Mouse (Mus musculus) limb, embryonic 13.5 days (tissue): ENCODE measurements around the gene Vdr. TPM values are rescaled to one million over a fixed set of nuclear protein-coding genes. Genes with fewer than 3 reads are reported as not detected.

Experiments used
- ATAC-seq: fragments of 200-750 bp; cut with Nextera tagmentation; 2 replicates; pipeline ENCODE4 v1.8.0; 2017; ENCODE audit warnings: low read depth, moderate number of reproducible peaks, moderate TSS enrichment; ENCODE audit not compliant: low FRiP score
- H3K27ac ChIP-seq: fragments of 300-500 bp; sonication (generic); 2 replicates; pipeline ENCODE4 v1.5.1; 2015; ENCODE audit warnings: inconsistent platforms, mild to moderate bottlenecking, moderate library complexity
- H3K27me3 ChIP-seq: fragments of 300-500 bp; sonication (generic); 2 replicates; pipeline ENCODE4 v1.6.1; 2015; ENCODE audit warnings: mild to moderate bottlenecking, inconsistent platforms
- H3K36me3 ChIP-seq: fragments of 300-500 bp; sonication (generic); 2 replicates; pipeline ENCODE4 v1.6.1; 2015; ENCODE audit warnings: inconsistent platforms, mild to moderate bottlenecking, moderate library complexity
- H3K4me1 ChIP-seq: fragments of 300-500 bp; sonication (generic); 2 replicates; pipeline ENCODE4 v1.6.1; 2015; ENCODE audit warnings: inconsistent platforms
- H3K4me2 ChIP-seq: fragments of 300-500 bp; sonication (generic); replicated peaks from 2 replicates; pipeline ENCODE4 v1.6.1; 2015; ENCODE audit warnings: inconsistent platforms, mild to moderate bottlenecking, moderate library complexity
- H3K4me3 ChIP-seq: fragments of 300-500 bp; sonication (generic); 2 replicates; pipeline ENCODE4 v1.5.1; 2015; ENCODE audit warnings: moderate library complexity, mild to moderate bottlenecking, inconsistent platforms
- H3K9ac ChIP-seq: fragments of 300-500 bp; sonication (generic); 2 replicates; pipeline ENCODE4 v1.6.1; 2015; ENCODE audit warnings: mild to moderate bottlenecking, inconsistent platforms
- H3K9me3 ChIP-seq: fragments of 300-500 bp; sonication (generic); 2 replicates; pipeline ENCODE4 v1.6.1; 2016; ENCODE audit warnings: inconsistent platforms
- WGBS: fragments of 180-500 bp; shearing (Covaris S2); methylation state at CpG from one replicate; pipeline ENCODE4 v1.1.7; 2015; 5-methylcytosine and 5-hydroxymethylcytosine counted together
- polyA plus RNA-seq: library from polyadenylated mRNA; unstranded; fragments of >200 nt; fragmentation: Nextera tagmentation; extraction: Ambion mirVana; gene quantifications from 2 replicates; pipeline ENCODE4 v1.2.1, GENCODE M21; 2015

The Vdr gene
- polyA plus RNA-seq, 1 experiment from 2014 or later, result 1.0 TPM

- ATAC-seq, result no peak
- Histone ChIP-seq H3K9me3 (no peaks in the 10 kb centered on the region), H3K9ac (no peak overlapping the region), H3K27me3 (no peaks in the 10 kb centered on the region), H3K36me3 (no peaks in the 10 kb centered on the region), H3K4me3 (no peak overlapping the region), H3K4me2 (no peak overlapping the region), H3K27ac (no peak overlapping the region), H3K4me1 (no peaks in the 10 kb centered on the region)
- 87% methylated on average over 8 of the region's 8 CpGs for WGBS
Measured at GRCm38 (mm10) chr15:97943356-97943755, 32.9 kb upstream of the Vdr start.

- Histone ChIP-seq H3K9me3 (no peaks in the 10 kb centered on the region), H3K4me2 (no peak overlapping the region), H3K9ac (no peak overlapping the region), H3K4me3 (no peak overlapping the region), H3K27ac (no peak overlapping the region), H3K36me3 (no peaks in the 10 kb centered on the region), H3K27me3 (no peaks in the 10 kb centered on the region), H3K4me1 (no peaks in the 10 kb centered on the region)
- WGBS, result 86% methylated on average over 8 of the region's 8 CpGs
- ATAC-seq, result no peak
Measured at GRCm38 (mm10) chr15:97942538-97942937, 32.1 kb upstream of the Vdr start.

- Histone ChIP-seq H3K4me1 (no peaks in the 10 kb centered on the region), H3K27me3 (no peaks in the 10 kb centered on the region), H3K9me3 (no peaks in the 10 kb centered on the region), H3K4me3 (no peak overlapping the region), H3K27ac (no peak overlapping the region), H3K36me3 (no peaks in the 10 kb centered on the region), H3K9ac (no peak overlapping the region), H3K4me2 (no peak overlapping the region)
- 94% methylated on average over 2 of the region's 2 CpGs for WGBS
- ATAC-seq, result no peak
Measured at GRCm38 (mm10) chr15:97941306-97941705, 30.9 kb upstream of the Vdr start.

GRCm38 (mm10) chr15:97940088-97940487, 29.7 kb upstream of the Vdr start:
- H3K27ac ChIP-seq, result no peak overlapping the region
- no peaks in the 10 kb centered on the region for H3K36me3 ChIP-seq
- 83% methylated on average over 2 of the region's 2 CpGs for WGBS
- no peaks in the 10 kb centered on the region for H3K27me3 ChIP-seq
- no peak overlapping the region for H3K9ac ChIP-seq
- H3K4me1 ChIP-seq, result no peaks in the 10 kb centered on the region
- no peak for ATAC-seq
- no peaks in the 10 kb centered on the region for H3K9me3 ChIP-seq
- no peak overlapping the region for H3K4me2 ChIP-seq
- H3K4me3 ChIP-seq, result no peak overlapping the region

- no peak overlapping the region for H3K4me3 ChIP-seq
- WGBS, result 67% methylated on average over 6 of the region's 6 CpGs
- H3K36me3 ChIP-seq, result no peaks in the 10 kb centered on the region
- no peaks in the 10 kb centered on the region for H3K27me3 ChIP-seq
- no peak overlapping the region for H3K9ac ChIP-seq
- H3K4me2 ChIP-seq, result no peak overlapping the region
- no peak for ATAC-seq
- no peaks in the 10 kb centered on the region for H3K4me1 ChIP-seq
- H3K9me3 ChIP-seq, result no peaks in the 10 kb centered on the region
- no peak overlapping the region for H3K27ac ChIP-seq
Measured at GRCm38 (mm10) chr15:97938580-97938979, 28.1 kb upstream of the Vdr start.

- 87% methylated on average over 12 of the region's 12 CpGs for WGBS
- Histone ChIP-seq H3K27me3 (no peaks in the 10 kb centered on the region), H3K4me3 (no peak overlapping the region), H3K9ac (no peak overlapping the region), H3K9me3 (no peaks in the 10 kb centered on the region), H3K4me2 (no peak overlapping the region), H3K36me3 (no peaks in the 10 kb centered on the region), H3K27ac (no peak overlapping the region), H3K4me1 (no peaks in the 10 kb centered on the region)
- no peak for ATAC-seq
Measured at GRCm38 (mm10) chr15:97932441-97932840, 22.0 kb upstream of the Vdr start.

- Histone ChIP-seq H3K27me3 (no peaks in the 10 kb centered on the region), H3K36me3 (no peaks in the 10 kb centered on the region), H3K4me1 (no peaks in the 10 kb centered on the region), H3K27ac (no peak overlapping the region), H3K4me2 (no peak overlapping the region), H3K4me3 (no peak overlapping the region), H3K9ac (no peak overlapping the region), H3K9me3 (no peaks in the 10 kb centered on the region)
- 48% methylated on average over 13 of the region's 13 CpGs for WGBS
- no peak for ATAC-seq
Measured at GRCm38 (mm10) chr15:97929259-97929824, 18.9 kb upstream of the Vdr start.

- no peak for ATAC-seq
- no peaks in the 10 kb centered on the region for H3K36me3 ChIP-seq
- no peak overlapping the region for H3K9ac ChIP-seq
- H3K27me3 ChIP-seq, result no peaks in the 10 kb centered on the region
- 66% methylated on average over 6 of the region's 6 CpGs for WGBS
- no peaks in the 10 kb centered on the region for H3K9me3 ChIP-seq
- H3K27ac ChIP-seq, result no peak overlapping the region
- no peak overlapping the region for H3K4me2 ChIP-seq
- no peaks in the 10 kb centered on the region for H3K4me1 ChIP-seq
- H3K4me3 ChIP-seq, result no peak overlapping the region
Measured at GRCm38 (mm10) chr15:97927821-97928220, 17.4 kb upstream of the Vdr start.

- WGBS, result 52% methylated on average over 4 of the region's 4 CpGs
- Histone ChIP-seq H3K4me3 (no peak overlapping the region), H3K27me3 (no peaks in the 10 kb centered on the region), H3K4me1 (no peaks in the 10 kb centered on the region), H3K9me3 (no peaks in the 10 kb centered on the region), H3K4me2 (no peak overlapping the region), H3K36me3 (no peaks in the 10 kb centered on the region), H3K9ac (no peak overlapping the region), H3K27ac (no peak overlapping the region)
- ATAC-seq, result no peak
Measured at GRCm38 (mm10) chr15:97927018-97927417, 16.6 kb upstream of the Vdr start.

- H3K4me3 ChIP-seq, result no peak overlapping the region
- no peaks in the 10 kb centered on the region for H3K4me1 ChIP-seq
- H3K27me3 ChIP-seq, result no peaks in the 10 kb centered on the region
- no peak overlapping the region for H3K27ac ChIP-seq
- H3K9me3 ChIP-seq, result no peaks in the 10 kb centered on the region
- H3K36me3 ChIP-seq, result no peaks in the 10 kb centered on the region
- 87% methylated on average over 2 of the region's 2 CpGs for WGBS
- no peak overlapping the region for H3K4me2 ChIP-seq
- no peak for ATAC-seq
- H3K9ac ChIP-seq, result no peak overlapping the region
Measured at GRCm38 (mm10) chr15:97922421-97922820, 12.0 kb upstream of the Vdr start.

GRCm38 (mm10) chr15:97921796-97922195, 11.4 kb upstream of the Vdr start:
- Histone ChIP-seq H3K9ac (no peak overlapping the region), H3K4me3 (no peak overlapping the region), H3K4me1 (no peaks in the 10 kb centered on the region), H3K4me2 (no peak overlapping the region), H3K9me3 (no peaks in the 10 kb centered on the region), H3K36me3 (no peaks in the 10 kb centered on the region), H3K27me3 (no peaks in the 10 kb centered on the region), H3K27ac (no peak overlapping the region)
- ATAC-seq, result no peak
- WGBS, result 85% methylated on average over 9 of the region's 9 CpGs

- no peaks in the 10 kb centered on the region for H3K9me3 ChIP-seq
- H3K36me3 ChIP-seq, result no peaks in the 10 kb centered on the region
- WGBS, result 81% methylated on average over 5 of the region's 5 CpGs
- H3K9ac ChIP-seq, result no peak overlapping the region
- no peak overlapping the region for H3K27ac ChIP-seq
- H3K4me3 ChIP-seq, result no peak overlapping the region
- H3K27me3 ChIP-seq, result no peaks in the 10 kb centered on the region
- no peak for ATAC-seq
- no peaks in the 10 kb centered on the region for H3K4me1 ChIP-seq
- H3K4me2 ChIP-seq, result no peak overlapping the region
Measured at GRCm38 (mm10) chr15:97920306-97920705, 9.9 kb upstream of the Vdr start.

GRCm38 (mm10) chr15:97919217-97919616, 8.8 kb upstream of the Vdr start:
- H3K9me3 ChIP-seq, result no peaks in the 10 kb centered on the region
- H3K9ac ChIP-seq, result no peak overlapping the region
- H3K36me3 ChIP-seq, result no peaks in the 10 kb centered on the region
- 0 out of 2 replicates have a peak, but pooled peaks cover 4% of the 10 kb centered on the region for H3K27me3 ChIP-seq
- ATAC-seq, result no peak
- 88% methylated on average over 7 of the region's 7 CpGs for WGBS
- H3K27ac ChIP-seq, result no peak overlapping the region
- no peaks in the 10 kb centered on the region for H3K4me1 ChIP-seq
- no peak overlapping the region for H3K4me3 ChIP-seq
- H3K4me2 ChIP-seq, result no peak overlapping the region
